Mouse (Mus musculus) layer of hippocampus, adult 6 months (tissue): Measurements from ENCODE around the gene Cd22. TPM values are rescaled to one million over a fixed set of nuclear protein-coding genes. Genes with fewer than 3 reads are reported as not detected.

Experiments used
- long read RNA-seq, 2 experiments: library from polyadenylated mRNA; unstranded; transcript quantifications; one replicate each; pipeline ENCODE4 v2.0.0; 2019 to 2020
- polyA plus RNA-seq: library from polyadenylated mRNA; unstranded; fragments of <200 nt; fragmentation: Nextera tagmentation; gene quantifications from 2 replicates; pipeline ENCODE4 v1.2.3, GENCODE M21; 2021

Gene Cd22
- 0.04 and 0.13 TPM in 2 replicates for polyA plus RNA-seq
- long read RNA-seq, experiment 1, result 0 reads
- long read RNA-seq, experiment 2, result 0 reads

GRCm38 (mm10) chr7:30880176-30880575, at the start of gene Cd22:
TSS of gene Cd22 (minus strand) at chr7:30880342.

GRCm38 (mm10) chr7:30924581-30924980, 44.4 kb upstream of the Cd22 start, which contains the start of gene Hamp2:
TSS of gene Hamp2 (minus strand) at chr7:30924681.

GRCm38 (mm10) chr7:30914732-30915131, 34.6 kb upstream of the Cd22 start, which contains the start of gene Mag:
TSS of gene Mag (minus strand) at chr7:30914873.

DNA sequence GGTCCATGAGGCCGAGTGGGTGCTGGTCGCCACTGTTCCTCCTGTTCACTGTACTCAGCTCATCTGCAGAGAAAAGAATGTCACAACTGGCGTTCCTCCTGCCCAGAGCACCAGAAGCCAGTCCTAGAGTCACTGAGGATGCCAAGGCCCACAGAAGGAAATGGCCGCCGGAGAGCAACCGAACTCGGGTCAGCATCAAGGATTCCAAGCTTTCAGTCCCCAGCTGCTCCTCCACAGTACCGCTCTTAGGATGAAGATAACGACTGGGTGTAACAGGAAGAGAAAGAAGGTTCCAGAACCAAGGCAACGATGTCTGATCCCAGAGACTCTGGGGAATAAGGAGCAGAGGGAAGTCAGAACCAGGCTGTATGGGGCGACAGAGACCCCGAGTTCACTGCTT, 18.7 kb downstream of the Cd22 start, which contains the start of gene Ffar1:
Gene Ffar1, minus strand, starts transcription at position 101 of the 400 bp plus-strand sequence.

DNA sequence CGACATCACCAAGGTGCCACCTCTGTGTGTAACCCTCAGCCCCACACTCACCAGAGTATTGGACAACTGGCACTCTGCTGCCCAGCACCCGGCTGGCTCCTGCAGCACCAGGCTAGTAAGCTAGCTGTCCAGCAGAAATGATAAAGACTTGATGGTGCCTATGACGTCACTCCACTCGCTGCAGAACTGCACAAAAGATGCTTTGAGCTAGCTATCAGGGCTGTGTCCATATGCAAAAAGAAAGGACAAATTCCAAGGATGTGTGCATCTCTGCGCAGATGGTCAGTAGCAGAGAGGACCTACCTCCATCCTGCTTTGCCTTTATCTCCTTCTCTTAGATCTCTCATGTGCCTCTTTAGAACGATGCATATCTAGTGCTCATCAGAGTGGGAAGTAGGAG, 24.1 kb downstream of the Cd22 start, which contains the start of gene Ffar3:
Gene Ffar3, minus strand, starts transcription at position 101 of the 400 bp plus-strand sequence.

DNA sequence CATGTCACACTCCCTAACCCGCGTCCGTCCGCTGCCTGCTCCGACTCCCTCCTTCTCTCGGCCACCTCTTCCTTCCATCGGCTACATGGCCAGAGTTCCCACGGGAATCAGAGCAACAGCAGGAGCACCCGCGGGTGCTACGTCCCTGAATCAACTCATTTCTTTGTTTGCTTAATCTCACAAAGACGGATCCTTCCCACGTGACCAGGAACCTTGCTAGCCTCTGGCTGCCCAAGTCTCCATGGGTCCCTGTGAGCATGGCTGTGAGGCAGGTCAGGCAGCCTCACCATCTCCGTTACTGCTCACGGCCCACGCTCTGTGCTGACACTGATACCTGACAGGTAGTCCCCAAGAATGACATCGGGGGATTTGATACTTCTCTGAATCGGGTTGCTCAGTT, 56.5 kb downstream of the Cd22 start, which contains the start of gene Ffar2:
Gene Ffar2, minus strand, starts transcription at position 101 of the 400 bp plus-strand sequence.

Other genes starting within 250 kb of the Cd22 start
- not detected in 2 replicates for gene Etv2, start 244.5 kb downstream of the Cd22 start, polyA plus RNA-seq
- gene Rbm42, start 230.0 kb downstream of the Cd22 start, polyA plus RNA-seq, result 136 and 146 TPM in 2 replicates
- 3.7 and 4.0 TPM in 2 replicates for gene Haus5, start 215.3 kb downstream of the Cd22 start, polyA plus RNA-seq
- not detected in 2 replicates for gene Pmis2, start 208.7 kb downstream of the Cd22 start, polyA plus RNA-seq
- gene 2200002J24Rik, start 181.4 kb downstream of the Cd22 start, polyA plus RNA-seq, result not detected in 2 replicates
- gene Atp4a, start 168.1 kb downstream of the Cd22 start, polyA plus RNA-seq, result 1.1 and 1.2 TPM in 2 replicates
- 194 and 230 TPM in 2 replicates for gene Tmem147, start 150.8 kb downstream of the Cd22 start, polyA plus RNA-seq
- not detected in 2 replicates for gene Gapdhs, start 136.7 kb downstream of the Cd22 start, polyA plus RNA-seq
- gene Sbsn, start 128.9 kb downstream of the Cd22 start, polyA plus RNA-seq, result 3.8 and 3.9 TPM in 2 replicates
- gene Dmkn, start 116.6 kb downstream of the Cd22 start, polyA plus RNA-seq, result 2.9 and 4.1 TPM in 2 replicates
- gene Krtdap, start 92.4 kb downstream of the Cd22 start, polyA plus RNA-seq, result not detected in 2 replicates
- gene Ffar2, start 56.6 kb downstream of the Cd22 start, polyA plus RNA-seq, result not detected in 2 replicates
- not detected in 2 replicates for gene Ffar3, start 24.2 kb downstream of the Cd22 start, polyA plus RNA-seq
- gene Ffar1, start 18.8 kb downstream of the Cd22 start, polyA plus RNA-seq, result not detected in 2 replicates
- gene Mag, start 34.5 kb upstream of the Cd22 start, polyA plus RNA-seq, result 78.5 and 92.5 TPM in 2 replicates
- gene Hamp2, start 44.3 kb upstream of the Cd22 start, polyA plus RNA-seq, result not detected in 2 replicates
- not detected in 2 replicates for gene Hamp, start 63.7 kb upstream of the Cd22 start, polyA plus RNA-seq
- gene Usf2, start 76.5 kb upstream of the Cd22 start, polyA plus RNA-seq, result 13.1 and 13.9 TPM in 2 replicates
- gene Lsr, start 93.1 kb upstream of the Cd22 start, polyA plus RNA-seq, result 6.0 and 7.0 TPM in 2 replicates
- 0.11 and 0.83 TPM in 2 replicates for gene Fam187b, start 93.4 kb upstream of the Cd22 start, polyA plus RNA-seq
- 10.3 and 15.4 TPM in 2 replicates for gene Fxyd5, start 162.1 kb upstream of the Cd22 start, polyA plus RNA-seq
- gene Fxyd7, start 171.1 kb upstream of the Cd22 start, polyA plus RNA-seq, result 175 and 204 TPM in 2 replicates
- gene Fxyd1, start 176.9 kb upstream of the Cd22 start, polyA plus RNA-seq, result 223 and 537 TPM in 2 replicates
- 6.2 and 7.4 TPM in 2 replicates for gene Lgi4, start 179.0 kb upstream of the Cd22 start, polyA plus RNA-seq
- gene Fxyd3, start 196.4 kb upstream of the Cd22 start, polyA plus RNA-seq, result 0.97 and 1.5 TPM in 2 replicates
- 0.44 and 0.48 TPM in 2 replicates for gene Hpn, start 234.9 kb upstream of the Cd22 start, polyA plus RNA-seq
- gene Scn1b, start 246.7 kb upstream of the Cd22 start, polyA plus RNA-seq, result 62.7 and 80.2 TPM in 2 replicates